Mouse (Mus musculus): ENCODE data around the gene Kmt5a.

GRCm38 (mm10) chr5:124493455-124493854 is 53.7 kb downstream of the Kmt5a start:
- TF ChIP-seq POLR2A (IDR thresholded peaks at IDR 0.05; ENCODE audit: insufficient read length, low read depth): no peak
- no peak for TF ChIP-seq POLR2AphosphoS2 (IDR thresholded peaks at IDR 0.05; ENCODE audit: insufficient read length, low read depth)
- TF ChIP-seq MAX (IDR thresholded peaks at IDR 0.05; ENCODE audit: low read depth): no peak
- no peak for TF ChIP-seq E2F4 (IDR thresholded peaks at IDR 0.05; ENCODE audit: insufficient read depth)
- TF ChIP-seq MYOG (IDR thresholded peaks at IDR 0.05; ENCODE audit: control insufficient read depth in 1 of 3, insufficient read depth in 1 of 3, insufficient read length in 2 of 3, low read depth in 2 of 3): no peak
- TF ChIP-seq USF1 (IDR thresholded peaks at IDR 0.05; ENCODE audit: low read depth): no peak
- TF ChIP-seq CEBPB (IDR thresholded peaks at IDR 0.05; ENCODE audit: insufficient read depth, poor library complexity, severe bottlenecking): no peak
- TF ChIP-seq TCF3 (IDR thresholded peaks at IDR 0.05; ENCODE audit: insufficient read length, low read depth): no peak
- no peak for TF ChIP-seq MYOD1 (IDR thresholded peaks at IDR 0.05; ENCODE audit: control insufficient read depth in 1 of 3, insufficient read length in 2 of 3, low read depth in 2 of 3)
- no peak for TF ChIP-seq SRF (IDR thresholded peaks at IDR 0.05; ENCODE audit: control insufficient read depth, insufficient read length, low read depth)
- TF ChIP-seq TCF12 (IDR thresholded peaks at IDR 0.05; ENCODE audit: insufficient read depth, poor library complexity, severe bottlenecking): no peak
